Mouse (Mus musculus) adrenal gland, postnatal 0 days (tissue): ENCODE measurements around the gene Ect2. TPM values are rescaled to one million over a fixed set of nuclear protein-coding genes. Genes with fewer than 3 reads are reported as not detected.

ENCODE experiments used
- polyA plus RNA-seq: library from polyadenylated mRNA; unstranded; fragments of >200 nt; fragmentation: Nextera tagmentation; extraction: Ambion mirVana; gene quantifications from 2 replicates; pipeline ENCODE4 v1.2.1, GENCODE M21; 2015

Ect2 gene
- polyA plus RNA-seq = 9.6 and 10.5 TPM in 2 replicates

GRCm38 (mm10) chr3:27153701-27154209 lies at the start of gene Ect2:
TSS of gene Ect2 (minus strand) at chr3:27153878.

GRCm38 (mm10) chr3:27182733-27183600 lies 29.3 kb upstream of the Ect2 start, which contains the start of gene Nceh1:
TSS of gene Nceh1 (plus strand) at chr3:27182965.

Other genes with a start within 250 kb of the Ect2 start
- 63.1 and 153 TPM in 2 replicates for gene Nceh1, start 29.1 kb upstream of the Ect2 start, polyA plus RNA-seq
- gene Tnfsf10, start 163.2 kb upstream of the Ect2 start, polyA plus RNA-seq = 1.6 and 2.0 TPM in 2 replicates
- 0.05 TPM in 1 of 2 replicates, not detected in the other for gene Ghsr, start 217.5 kb upstream of the Ect2 start, polyA plus RNA-seq